Mouse (Mus musculus) adrenal gland, adult 8-10 months (tissue): ENCODE results near the gene P4htm. TPM values are rescaled to one million over a fixed set of nuclear protein-coding genes. Genes with fewer than 3 reads are reported as not detected.
A peak's percentile ranks its signal among the peaks of the same experiment; 100 is the strongest.
"Not testable (repeated sequence)": the region's sequence is repeated elsewhere in the genome, so short reads cannot be mapped to it uniquely, and the experiment has no call there.

Experiments used
- DNase-seq: peaks from one replicate; pipeline ENCODE4 v3.0.0; 2022
- total RNA-seq, 4 experiments: library from RNA; stranded (reverse); gene quantifications; 2 replicates each; pipeline ENCODE4 v1.2.4; 2022

The P4htm gene
- 10 to 100 TPM in 3 of 4 experiments, 1 to 10 TPM in 1; 7.4 to 14.7 (median 11.6) TPM for total RNA-seq

- peak; percentile 38 for DNase-seq
Measured at GRCm38 (mm10) chr9:108596998-108597764, at the start of gene P4htm. TSS of gene P4htm (minus strand) at chr9:108597667.

- DNase-seq = no peak
Measured at GRCm38 (mm10) chr9:108639825-108640224, 42.4 kb upstream of the P4htm start.

GRCm38 (mm10) chr9:108635415-108635814, 37.9 kb upstream of the P4htm start:
- DNase-seq = no peak

GRCm38 (mm10) chr9:108633846-108634245, 36.4 kb upstream of the P4htm start:
- DNase-seq = no peak

- DNase-seq = no peak
Measured at GRCm38 (mm10) chr9:108632375-108632774, 34.9 kb upstream of the P4htm start.

- DNase-seq = no peak
Measured at GRCm38 (mm10) chr9:108631631-108632256, 34.3 kb upstream of the P4htm start.

- DNase-seq = no peak
Measured at GRCm38 (mm10) chr9:108630683-108631082, 33.2 kb upstream of the P4htm start.

GRCm38 (mm10) chr9:108628141-108628540, 30.7 kb upstream of the P4htm start:
- DNase-seq = no peak

GRCm38 (mm10) chr9:108626498-108626897, 29.0 kb upstream of the P4htm start:
- no peak for DNase-seq

GRCm38 (mm10) chr9:108617301-108617700, 19.8 kb upstream of the P4htm start:
- DNase-seq = no peak

- DNase-seq = no peak
Measured at GRCm38 (mm10) chr9:108611488-108611887, 14.0 kb upstream of the P4htm start.

- no peak for DNase-seq
Measured at GRCm38 (mm10) chr9:108608889-108609288, 11.4 kb upstream of the P4htm start.

GRCm38 (mm10) chr9:108607929-108608328, 10.5 kb upstream of the P4htm start:
- DNase-seq = not testable (repeated sequence)

GRCm38 (mm10) chr9:108601986-108602385, 4.5 kb upstream of the P4htm start:
- DNase-seq = no peak

- no peak for DNase-seq
Measured at GRCm38 (mm10) chr9:108600011-108600410, 2.5 kb upstream of the P4htm start.

GRCm38 (mm10) chr9:108599021-108599566, 1.6 kb upstream of the P4htm start:
- DNase-seq = no peak

GRCm38 (mm10) chr9:108594354-108594753, 3.1 kb downstream of the P4htm start:
- DNase-seq = no peak

GRCm38 (mm10) chr9:108591462-108591861, 6.0 kb downstream of the P4htm start:
- DNase-seq = no peak

- DNase-seq = no peak
Measured at GRCm38 (mm10) chr9:108589229-108589628, 8.2 kb downstream of the P4htm start.

GRCm38 (mm10) chr9:108587571-108588180, 9.8 kb downstream of the P4htm start:
- DNase-seq = peak; percentile 64

- DNase-seq = peak; percentile 60
Measured at GRCm38 (mm10) chr9:108579344-108579690, 18.1 kb downstream of the P4htm start.

- peak; percentile 95 for DNase-seq
Measured at GRCm38 (mm10) chr9:108578545-108579343, 18.7 kb downstream of the P4htm start, which contains the start of gene Wdr6. TSS of gene Wdr6 (minus strand) at chr9:108578739.
